Mouse (Mus musculus) liver, postnatal 0 days (tissue): ENCODE results near the gene Zfp704. TPM values are rescaled to one million over a fixed set of nuclear protein-coding genes. Genes with fewer than 3 reads are reported as not detected.

Experiments
- ATAC-seq: fragments of 200-750 bp; cut with Nextera tagmentation; 2 replicates; pipeline ENCODE4 v1.8.0; 2017; ENCODE audit warnings: mild to moderate bottlenecking, moderate library complexity
- DNase-seq: peaks from one replicate; pipeline ENCODE4 v3.0.0-alpha.2; 2016
- H3K27ac ChIP-seq: fragments of 300-500 bp; sonication (generic); 2 replicates; pipeline ENCODE4 v1.5.1; 2014; ENCODE audit warnings: antibody characterized with exemption, moderate library complexity, mild to moderate bottlenecking, low read depth
- H3K27me3 ChIP-seq: fragments of 300-500 bp; sonication (generic); 2 replicates; pipeline ENCODE4 v1.6.1; 2014; ENCODE audit warnings: low read length, control low read depth, mixed read lengths; ENCODE audit not compliant: insufficient read depth
- H3K36me3 ChIP-seq: fragments of 300-500 bp; sonication (generic); replicated peaks from 2 replicates; pipeline ENCODE4 v1.6.1; 2014; ENCODE audit warnings: mild to moderate bottlenecking, control low read depth, low read length, moderate library complexity, mixed read lengths; ENCODE audit not compliant: insufficient read depth
- H3K4me1 ChIP-seq: fragments of 300-500 bp; sonication (generic); 2 replicates; pipeline ENCODE4 v1.6.1; 2014; ENCODE audit warnings: antibody characterized with exemption, mild to moderate bottlenecking, control low read depth; ENCODE audit not compliant: insufficient read depth
- H3K4me2 ChIP-seq: fragments of 300-500 bp; sonication (generic); 2 replicates; pipeline ENCODE4 v1.6.1; 2014; ENCODE audit warnings: low read depth, mild to moderate bottlenecking, low read length, moderate library complexity, mixed read lengths
- H3K4me3 ChIP-seq: fragments of 300-500 bp; sonication (generic); 2 replicates; pipeline ENCODE4 v1.5.1; 2014; ENCODE audit warnings: low read depth, low read length
- H3K9ac ChIP-seq: fragments of 300-500 bp; sonication (generic); replicated peaks from 2 replicates; pipeline ENCODE4 v1.6.1; 2014; ENCODE audit warnings: mild to moderate bottlenecking, moderate library complexity
- H3K9me3 ChIP-seq: fragments of 300-500 bp; sonication (generic); 2 replicates; pipeline ENCODE4 v1.6.1; 2016; ENCODE audit warnings: mild to moderate bottlenecking, control low read depth, low read length, mixed read lengths
- CTCF ChIP-seq: sonication (generic); IDR thresholded peaks from 2 replicates; pipeline ENCODE4 v1.5.1; 2016; ENCODE audit warnings: antibody characterized with exemption, low read depth
- EP300 ChIP-seq: IDR thresholded peaks from 2 replicates; pipeline ENCODE4 v1.6.1; 2016; ENCODE audit warnings: antibody characterized with exemption, low read depth, mild to moderate bottlenecking
- WGBS: fragments of 180-500 bp; shearing (Covaris S2); extraction: QIAGEN DNeasy Blood & Tissue Kit; methylation state at CpG from one replicate; pipeline ENCODE4 v1.1.7; 2014; ENCODE audit not compliant: insufficient replicate concordance; 5-methylcytosine and 5-hydroxymethylcytosine counted together
- polyA plus RNA-seq: library from polyadenylated mRNA; unstranded; fragments of >200 nt; fragmentation: Nextera tagmentation; extraction: Ambion mirVana; gene quantifications from 2 replicates; pipeline ENCODE4 v1.2.1, GENCODE M21; 2015

The Zfp704 gene
- polyA plus RNA-seq, 1 experiment from 2014 or later, result 0.94 TPM

DNA sequence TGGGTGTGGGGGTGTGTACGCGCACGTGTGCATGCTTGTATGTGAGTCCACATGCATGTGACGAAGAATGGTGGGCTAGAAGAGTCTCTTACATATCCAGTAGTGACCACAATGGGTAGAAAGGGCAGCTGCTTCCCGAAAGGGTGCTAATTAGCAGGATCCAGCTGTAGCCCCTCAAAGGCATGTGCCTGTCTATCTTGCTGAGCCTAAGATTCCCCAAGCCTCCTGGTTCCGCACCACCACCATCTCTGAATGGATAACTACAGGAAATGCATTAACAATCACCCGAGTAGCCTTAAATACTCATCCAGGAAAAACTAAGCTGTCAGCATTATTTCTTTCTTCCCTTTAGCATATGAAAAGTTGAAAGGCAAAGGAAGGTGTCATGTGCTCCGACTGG, 41.9 kb downstream of the Zfp704 start:
- TF ChIP-seq EP300 (no peak), CTCF (no peak)
- Histone ChIP-seq H3K36me3 (no peaks in the 10 kb centered on the region), H3K9me3 (no peaks in the 10 kb centered on the region), H3K9ac (no peak overlapping the region), H3K27me3 (no peaks in the 10 kb centered on the region), H3K27ac (no peak overlapping the region), H3K4me2 (no peak overlapping the region), H3K4me1 (peaks cover 6% of the 10 kb centered on the region), H3K4me3 (no peak overlapping the region)
- DNase-seq, result no peak
- ATAC-seq, result no peak
- 77% methylated on average over 8 of the region's 8 CpGs for WGBS

- Histone ChIP-seq H3K9me3 (no peaks in the 10 kb centered on the region), H3K36me3 (no peaks in the 10 kb centered on the region), H3K4me2 (no peak overlapping the region), H3K27me3 (no peaks in the 10 kb centered on the region), H3K9ac (no peak overlapping the region), H3K27ac (no peak overlapping the region), H3K4me1 (peaks cover 8% of the 10 kb centered on the region), H3K4me3 (no peak overlapping the region)
- WGBS, result 66% methylated on average over 3 of the region's 3 CpGs
- ATAC-seq, result no peak
- DNase-seq, result no peak
- no peak for TF ChIP-seq CTCF
These were observed 43.1 kb downstream of the Zfp704 start for GRCm38 (mm10) chr3:9566831-9567230.

DNA sequence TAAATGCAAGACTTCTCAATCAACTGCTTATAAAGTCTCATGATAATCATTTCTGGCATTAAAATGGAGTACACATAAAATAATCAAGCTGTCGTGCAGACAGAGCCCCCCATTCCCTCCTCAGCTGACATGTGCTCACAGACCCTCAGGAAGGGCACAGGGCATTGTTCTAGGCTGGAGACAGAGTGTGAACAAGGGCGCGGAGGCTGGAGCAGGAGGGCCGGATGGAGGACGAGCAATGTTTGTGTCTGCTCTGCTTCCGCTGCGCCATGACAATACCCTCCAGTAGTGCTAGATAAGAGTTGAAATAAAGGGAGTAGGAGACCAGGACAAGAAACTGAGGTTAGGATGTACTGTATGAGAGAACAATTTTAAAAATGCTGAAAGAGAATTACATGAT, 46.3 kb downstream of the Zfp704 start:
- no peak overlapping the region for H3K27ac ChIP-seq
- no peak overlapping the region for H3K4me2 ChIP-seq
- no peaks in the 10 kb centered on the region for H3K9me3 ChIP-seq
- WGBS, result 79% methylated on average over 7 of the region's 7 CpGs
- TF ChIP-seq EP300, result no peak
- TF ChIP-seq CTCF, result no peak
- H3K9ac ChIP-seq, result no peak overlapping the region
- H3K4me3 ChIP-seq, result no peak overlapping the region
- DNase-seq, result no peak
- H3K27me3 ChIP-seq, result no peaks in the 10 kb centered on the region
- H3K4me1 ChIP-seq, result peaks cover 8% of the 10 kb centered on the region
- no peaks in the 10 kb centered on the region for H3K36me3 ChIP-seq
- ATAC-seq, result no peak

GRCm38 (mm10) chr3:9562649-9563328, 47.1 kb downstream of the Zfp704 start:
- H3K4me1 ChIP-seq, result peaks cover 4% of the 10 kb centered on the region
- no peaks in the 10 kb centered on the region for H3K36me3 ChIP-seq
- no peaks in the 10 kb centered on the region for H3K9me3 ChIP-seq
- H3K27ac ChIP-seq, result no peak overlapping the region
- H3K9ac ChIP-seq, result no peak overlapping the region
- H3K27me3 ChIP-seq, result no peaks in the 10 kb centered on the region
- H3K4me2 ChIP-seq, result no peak overlapping the region
- WGBS, result 68% methylated on average over 11 of the region's 11 CpGs
- no peak for TF ChIP-seq EP300
- no peak for TF ChIP-seq CTCF
- H3K4me3 ChIP-seq, result no peak overlapping the region
- peak; percentile 66 for ATAC-seq
- no peak for DNase-seq

DNA sequence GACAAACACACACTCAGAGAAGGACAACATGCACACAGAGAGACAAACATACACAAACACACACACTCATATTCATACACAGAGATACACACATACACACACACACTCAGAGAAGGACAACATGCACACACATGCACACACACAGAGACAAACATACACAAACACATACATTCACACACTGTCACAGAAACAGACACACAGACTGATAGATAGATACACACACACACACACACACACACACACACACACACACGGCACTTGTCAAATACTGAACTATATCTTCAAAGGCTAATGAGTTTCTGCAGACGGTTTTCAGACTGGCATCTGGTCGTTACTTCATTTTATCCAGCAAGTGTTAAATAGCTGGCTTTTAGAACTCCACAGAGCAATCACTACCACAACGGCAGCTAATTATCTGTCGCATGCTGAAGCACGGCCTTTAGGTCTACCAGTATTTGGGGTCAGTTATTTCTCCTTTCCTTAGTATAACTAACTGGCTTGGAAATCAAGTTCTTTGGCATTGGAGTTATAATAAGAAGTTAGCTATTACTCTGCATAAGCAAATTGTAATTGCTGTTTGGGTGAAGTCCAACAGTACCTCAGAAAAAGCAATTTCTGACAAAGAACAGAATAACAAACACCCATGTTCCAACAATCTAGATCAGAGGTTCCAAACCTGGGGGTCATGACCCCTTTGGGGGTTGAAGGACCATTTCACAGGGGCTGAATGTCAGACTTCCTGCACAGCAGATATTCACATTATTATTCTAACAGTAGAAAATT, 51.9 kb downstream of the Zfp704 start:
- Histone ChIP-seq H3K36me3 (no peaks in the 10 kb centered on the region), H3K27ac (no peak overlapping the region), H3K4me2 (no peak overlapping the region), H3K9ac (no peak overlapping the region), H3K27me3 (no peaks in the 10 kb centered on the region), H3K9me3 (no peaks in the 10 kb centered on the region), H3K4me3 (no peak overlapping the region), H3K4me1 (peaks cover 10% of the 10 kb centered on the region; the same call in 1 of the 2 replicates)
- 77% methylated on average over 6 of the region's 6 CpGs for WGBS
- ATAC-seq (no peak), DNase-seq (no peak)
- no peak for TF ChIP-seq EP300
- no peak for TF ChIP-seq CTCF

GRCm38 (mm10) chr3:9556137-9556536, 53.7 kb downstream of the Zfp704 start:
- 33% methylated on average over 5 of the region's 5 CpGs for WGBS
- H3K4me1 ChIP-seq, result peaks cover 9% of the 10 kb centered on the region
- H3K4me2 ChIP-seq, result no peak overlapping the region
- no peaks in the 10 kb centered on the region for H3K36me3 ChIP-seq
- H3K27me3 ChIP-seq, result no peaks in the 10 kb centered on the region
- TF ChIP-seq CTCF (no peak), EP300 (no peak)
- ATAC-seq, result no peak
- peak; percentile 8 for DNase-seq
- no peaks in the 10 kb centered on the region for H3K9me3 ChIP-seq
- no peak overlapping the region for H3K9ac ChIP-seq
- no peak overlapping the region for H3K27ac ChIP-seq
- H3K4me3 ChIP-seq, result no peak overlapping the region
